Mouse (Mus musculus) limb, embryonic 11.5 days (tissue): ENCODE data around the gene Sdf4. TPM values are rescaled to one million over a fixed set of nuclear protein-coding genes. Genes with fewer than 3 reads are reported as not detected.
A peak's percentile ranks its signal among the peaks of the same experiment; 100 is the strongest.

Source experiments
- ATAC-seq: fragments of 200-750 bp; cut with Nextera tagmentation; 2 replicates; pipeline ENCODE4 v1.8.0; 2017; ENCODE audit warnings: low read depth; ENCODE audit not compliant: insufficient number of reproducible peaks, low FRiP score, low TSS enrichment
- DNase-seq: peaks from one replicate; pipeline ENCODE4 v3.0.0-alpha.2; 2015; ENCODE audit warnings: low spot score
- H3K27ac ChIP-seq: fragments of 300-500 bp; sonication (generic); replicated peaks from 2 replicates; pipeline ENCODE4 v1.5.1; 2014; ENCODE audit warnings: low read depth, mild to moderate bottlenecking, low read length
- H3K27me3 ChIP-seq: fragments of 300-500 bp; sonication (generic); 2 replicates; pipeline ENCODE4 v1.6.1; 2014; ENCODE audit warnings: mild to moderate bottlenecking, low read length, mixed read lengths; ENCODE audit not compliant: control insufficient read depth, insufficient read depth
- H3K36me3 ChIP-seq: fragments of 300-500 bp; sonication (generic); 2 replicates; pipeline ENCODE4 v1.6.1; 2014; ENCODE audit warnings: mild to moderate bottlenecking, low read length, moderate library complexity, mixed read lengths; ENCODE audit not compliant: control insufficient read depth, insufficient read depth
- H3K4me1 ChIP-seq: fragments of 300-500 bp; sonication (generic); 2 replicates; pipeline ENCODE4 v1.6.1; 2014; ENCODE audit warnings: low read length, mixed read lengths; ENCODE audit not compliant: control insufficient read depth, insufficient read depth
- H3K4me2 ChIP-seq: fragments of 300-500 bp; sonication (generic); 2 replicates; pipeline ENCODE4 v1.6.1; 2014; ENCODE audit warnings: low read depth, mild to moderate bottlenecking, moderate library complexity; ENCODE audit not compliant: severe bottlenecking
- H3K4me3 ChIP-seq: fragments of 300-500 bp; sonication (generic); 2 replicates; pipeline ENCODE4 v1.5.1; 2014; ENCODE audit warnings: low read depth, low read length
- H3K9ac ChIP-seq: fragments of 300-500 bp; sonication (generic); 2 replicates; pipeline ENCODE4 v1.6.1; 2014; ENCODE audit warnings: mild to moderate bottlenecking, low read length
- H3K9me3 ChIP-seq: fragments of 300-500 bp; sonication (generic); 2 replicates; pipeline ENCODE4 v1.6.1; 2016; ENCODE audit warnings: low read length; ENCODE audit not compliant: control insufficient read depth
- WGBS: fragments of 180-500 bp; shearing (Covaris S2); extraction: QIAGEN DNeasy Blood & Tissue Kit; methylation state at CpG from one replicate; pipeline ENCODE4 v1.1.7; 2014; 5-methylcytosine and 5-hydroxymethylcytosine counted together
- polyA plus RNA-seq: library from polyadenylated mRNA; unstranded; fragments of >200 nt; fragmentation: Nextera tagmentation; extraction: Ambion mirVana; gene quantifications from 2 replicates; pipeline ENCODE4 v1.2.1, GENCODE M21; 2014

The Sdf4 gene
- polyA plus RNA-seq, 1 experiment from 2014 or later, result 142 TPM

DNA sequence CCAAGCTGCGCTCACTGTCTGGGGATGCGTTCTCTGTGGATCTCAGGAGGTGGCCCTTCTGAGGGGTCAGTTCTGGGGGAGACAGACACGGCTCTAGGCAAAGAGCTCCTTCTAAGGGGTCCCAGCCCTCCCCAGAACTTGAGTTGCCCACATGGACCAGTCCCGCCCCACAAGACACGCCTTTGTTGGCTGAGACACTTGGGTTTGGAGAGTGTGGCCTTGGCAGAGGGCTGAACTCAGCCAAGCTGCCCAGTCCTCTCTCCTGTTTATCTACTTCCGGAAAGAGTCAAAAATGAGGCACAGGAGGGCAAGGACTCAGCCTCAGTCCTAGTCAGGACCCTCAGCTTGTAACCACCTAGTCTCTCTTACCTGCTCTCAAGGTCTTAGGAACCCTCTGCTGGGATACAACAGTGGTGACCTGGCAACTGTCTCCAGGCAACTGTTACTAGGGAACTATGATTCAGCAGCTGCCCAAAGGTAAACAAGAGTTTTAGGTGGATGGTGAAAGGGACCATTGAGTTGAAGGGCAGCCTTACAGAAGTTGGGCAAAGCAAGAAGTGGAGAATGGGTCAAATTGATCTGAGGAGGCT, 57.8 kb downstream of the Sdf4 start:
- ATAC-seq (no peak), DNase-seq (no peak)
- no peak overlapping the region for H3K4me3 ChIP-seq
- H3K36me3 ChIP-seq, result no peaks in the 10 kb centered on the region
- H3K9ac ChIP-seq, result no peak overlapping the region
- H3K27me3 ChIP-seq, result no peaks in the 10 kb centered on the region
- no peaks in the 10 kb centered on the region for H3K9me3 ChIP-seq
- no peak overlapping the region for H3K4me2 ChIP-seq
- no peaks in the 10 kb centered on the region for H3K4me1 ChIP-seq
- WGBS, result 73% methylated on average over 6 of the region's 6 CpGs
- no peak overlapping the region for H3K27ac ChIP-seq

GRCm38 (mm10) chr4:156053113-156053512, 60.4 kb downstream of the Sdf4 start:
- no peaks in the 10 kb centered on the region for H3K27me3 ChIP-seq
- no peak overlapping the region for H3K4me3 ChIP-seq
- H3K4me1 ChIP-seq, result no peaks in the 10 kb centered on the region
- no peaks in the 10 kb centered on the region for H3K9me3 ChIP-seq
- no peaks in the 10 kb centered on the region for H3K36me3 ChIP-seq
- no peak overlapping the region for H3K4me2 ChIP-seq
- WGBS, result 80% methylated on average over 4 of the region's 4 CpGs
- ATAC-seq (no peak), DNase-seq (no peak)
- no peak overlapping the region for H3K27ac ChIP-seq
- no peak overlapping the region for H3K9ac ChIP-seq

DNA sequence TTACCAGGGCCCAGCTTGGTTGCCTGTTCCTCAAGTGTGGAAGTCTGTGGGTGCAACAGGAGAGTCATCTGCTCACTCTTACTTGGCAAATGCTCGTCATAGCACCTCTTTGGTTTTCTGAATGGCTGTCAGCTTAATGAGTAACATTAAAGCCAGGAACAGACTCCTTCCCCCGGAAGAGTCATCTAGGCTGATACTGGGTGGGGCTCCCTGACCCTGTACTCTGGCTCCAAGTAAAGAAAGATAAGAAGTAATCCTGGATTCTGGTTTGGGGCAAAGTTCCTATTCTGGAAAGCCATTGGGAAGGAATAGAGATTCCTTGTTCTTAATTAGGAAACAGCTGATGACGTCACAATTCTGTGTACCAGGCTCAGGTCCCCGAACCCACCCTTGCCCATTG, 61.5 kb downstream of the Sdf4 start:
- Histone ChIP-seq H3K4me3 (no peak overlapping the region), H3K9me3 (no peaks in the 10 kb centered on the region), H3K9ac (no peak overlapping the region), H3K36me3 (no peaks in the 10 kb centered on the region), H3K4me2 (no peak overlapping the region), H3K4me1 (no peaks in the 10 kb centered on the region), H3K27me3 (no peaks in the 10 kb centered on the region), H3K27ac (no peak overlapping the region)
- DNase-seq, result no peak
- no peak for ATAC-seq
- WGBS, result 82% methylated on average over 4 of the region's 4 CpGs

- DNase-seq (no peak), ATAC-seq (no peak)
- no peaks in the 10 kb centered on the region for H3K9me3 ChIP-seq
- H3K27me3 ChIP-seq, result no peaks in the 10 kb centered on the region
- no peak overlapping the region for H3K27ac ChIP-seq
- no peaks in the 10 kb centered on the region for H3K36me3 ChIP-seq
- no peak overlapping the region for H3K4me3 ChIP-seq
- no peak overlapping the region for H3K9ac ChIP-seq
- 93% methylated on average over 6 of the region's 6 CpGs for WGBS
- H3K4me2 ChIP-seq, result no peak overlapping the region
- 0 out of 2 replicates have a peak, but pooled peaks cover under 1% of the 10 kb centered on the region for H3K4me1 ChIP-seq
Observed at GRCm38 (mm10) chr4:156054606-156055005, 61.9 kb downstream of the Sdf4 start.

GRCm38 (mm10) chr4:156055173-156055572, 62.5 kb downstream of the Sdf4 start:
- H3K36me3 ChIP-seq, result no peaks in the 10 kb centered on the region
- H3K27ac ChIP-seq, result no peak overlapping the region
- H3K9me3 ChIP-seq, result no peaks in the 10 kb centered on the region
- no peak overlapping the region for H3K4me3 ChIP-seq
- H3K4me2 ChIP-seq, result no peak overlapping the region
- 0 out of 2 replicates have a peak, but pooled peaks cover 3% of the 10 kb centered on the region for H3K4me1 ChIP-seq
- H3K27me3 ChIP-seq, result no peaks in the 10 kb centered on the region
- 96% methylated on average over 5 of the region's 5 CpGs for WGBS
- no peak overlapping the region for H3K9ac ChIP-seq
- ATAC-seq (no peak), DNase-seq (no peak)

DNA sequence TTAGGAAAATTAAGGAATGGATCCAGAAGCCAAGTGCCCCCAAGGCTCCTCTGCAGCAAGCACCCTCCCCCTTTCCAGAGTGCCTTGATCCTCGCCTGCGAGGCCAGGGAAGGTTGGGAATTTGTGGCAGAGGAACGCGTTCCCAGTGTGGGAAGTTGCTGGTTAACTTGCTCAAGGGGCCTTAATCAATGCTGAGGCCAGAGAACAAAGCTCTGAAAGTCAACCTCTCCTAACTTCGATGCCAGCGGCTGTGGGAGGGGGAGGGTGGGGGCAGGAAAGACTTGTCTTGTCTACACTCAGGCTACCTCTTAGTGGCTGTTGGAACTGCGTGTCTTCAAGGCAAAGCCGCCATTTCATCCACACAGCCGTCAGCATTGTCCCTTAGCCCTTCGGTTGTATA, 65.0 kb downstream of the Sdf4 start:
- Histone ChIP-seq H3K4me2 (no peak overlapping the region), H3K9ac (no peak overlapping the region), H3K4me3 (no peak overlapping the region)

GRCm38 (mm10) chr4:156058826-156059225, 66.2 kb downstream of the Sdf4 start:
- no peak overlapping the region for H3K4me2 ChIP-seq
- H3K9me3 ChIP-seq, result no peaks in the 10 kb centered on the region
- H3K4me1 ChIP-seq, result 0 out of 2 replicates have a peak, but pooled peaks cover 3% of the 10 kb centered on the region
- no peak for DNase-seq
- no peak for ATAC-seq
- no peaks in the 10 kb centered on the region for H3K36me3 ChIP-seq
- H3K27ac ChIP-seq, result no peak overlapping the region
- H3K27me3 ChIP-seq, result no peaks in the 10 kb centered on the region
- H3K4me3 ChIP-seq, result peak overlapping the region; percentile 3; the same call in 1 of the 2 replicates
- H3K9ac ChIP-seq, result no peak overlapping the region
- 79% methylated on average over 9 of the region's 9 CpGs for WGBS

More for the DNA sequence above, 65.0 kb downstream of the Sdf4 start:
- Histone ChIP-seq H3K9me3 (no peaks in the 10 kb centered on the region), H3K4me1 (0 out of 2 replicates have a peak, but pooled peaks cover 3% of the 10 kb centered on the region), H3K27ac (no peak overlapping the region), H3K36me3 (no peaks in the 10 kb centered on the region), H3K27me3 (no peaks in the 10 kb centered on the region)
- ATAC-seq (no peak), DNase-seq (no peak)
- WGBS, result 76% methylated on average over 10 of the region's 10 CpGs

DNA sequence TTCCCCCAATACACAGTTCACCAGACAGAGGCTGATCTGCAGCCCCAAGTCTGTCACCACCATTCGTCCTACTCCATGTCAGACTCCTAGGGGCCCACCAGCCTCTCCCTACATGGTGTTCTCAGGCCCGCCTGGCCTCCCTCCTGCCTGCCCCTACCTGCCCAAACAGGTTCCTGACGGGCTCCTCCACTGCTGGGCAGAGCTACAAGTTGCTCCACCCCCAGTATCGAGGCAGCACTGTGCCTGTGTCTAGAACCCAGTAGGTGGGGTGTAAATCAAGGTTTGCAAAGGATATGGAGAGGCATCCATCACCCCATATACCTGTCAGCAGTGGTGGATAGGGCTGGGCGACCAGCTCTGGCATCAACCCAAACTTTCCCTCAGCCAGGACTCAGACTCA, 66.6 kb downstream of the Sdf4 start, which contains the start of gene Ttll10:
Gene Ttll10 (minus strand): TSS at position 154 of the 400 bp plus-strand sequence.
- no peak within 1 kb of the TSS for H3K9ac ChIP-seq
- peak within 1 kb of the TSS; percentile 3; the same call in 1 of the 2 replicates for H3K4me3 ChIP-seq
- peak; percentile 30 for DNase-seq
- no peaks in the 10 kb centered on the region for H3K36me3 ChIP-seq
- H3K27ac ChIP-seq, result no peak within 1 kb of the TSS
- H3K9me3 ChIP-seq, result no peaks in the 10 kb centered on the region
- H3K4me1 ChIP-seq, result 0 out of 2 replicates have a peak, but pooled peaks cover 3% of the 10 kb centered on the region
- peak; percentile 46 for ATAC-seq
- WGBS, result 23% methylated on average over 5 of the region's 5 CpGs
- no peak within 1 kb of the TSS for H3K4me2 ChIP-seq
- H3K27me3 ChIP-seq, result no peaks in the 10 kb centered on the region

DNA sequence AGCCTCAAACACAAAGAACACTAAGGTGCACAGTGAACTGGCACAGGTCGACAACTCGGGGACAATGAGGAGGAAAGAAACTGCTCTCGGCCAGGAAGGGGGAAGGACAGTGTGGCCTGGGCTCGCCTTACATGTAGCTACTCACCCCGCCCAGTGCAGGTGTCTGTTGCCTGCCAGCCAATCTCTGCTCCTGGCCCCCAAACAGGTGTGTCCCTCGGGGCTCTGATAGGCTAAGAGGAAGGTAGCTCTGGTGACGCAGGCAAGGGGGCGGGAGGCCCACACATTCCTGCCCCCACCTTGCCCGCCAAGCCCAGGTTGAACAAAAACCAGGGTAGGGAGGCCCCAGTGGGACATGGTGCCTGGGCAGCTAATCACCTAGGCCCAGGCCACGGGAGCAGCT, 67.0 kb downstream of the Sdf4 start:
- Histone ChIP-seq H3K36me3 (no peaks in the 10 kb centered on the region), H3K27ac (no peak overlapping the region), H3K4me1 (0 out of 2 replicates have a peak, but pooled peaks cover 3% of the 10 kb centered on the region), H3K4me3 (no peak overlapping the region), H3K9me3 (no peaks in the 10 kb centered on the region), H3K27me3 (no peaks in the 10 kb centered on the region), H3K9ac (no peak overlapping the region), H3K4me2 (no peak overlapping the region)
- peak; percentile 42 for DNase-seq
- peak; percentile 70 for ATAC-seq
- 19% methylated on average over 10 of the region's 10 CpGs for WGBS
